Mouse (Mus musculus) cortical plate, adult 2 months (tissue): ENCODE data around the gene Tmem252. TPM values are rescaled to one million over a fixed set of nuclear protein-coding genes. Genes with fewer than 3 reads are reported as not detected.

Experiments
- H3K27ac ChIP-seq: fragments of 200-500 bp; 2 replicates; pipeline ENCODE4 v1.5.1; 2012; ENCODE audit warnings: low read length, control low read depth, inconsistent platforms; ENCODE audit not compliant: insufficient read depth
- H3K4me1 ChIP-seq: fragments of 200-500 bp; 2 replicates; pipeline ENCODE4 v1.6.1; 2011; ENCODE audit warnings: low read length; ENCODE audit not compliant: control insufficient read depth, insufficient read depth
- H3K4me3 ChIP-seq: fragments of 200-500 bp; 2 replicates; pipeline ENCODE4 v1.5.1; 2011; ENCODE audit warnings: mild to moderate bottlenecking, low read length, control low read depth; ENCODE audit not compliant: insufficient read depth
- CTCF ChIP-seq: fragments of 200-500 bp; IDR thresholded peaks from 2 replicates; pipeline ENCODE4 v1.5.1; 2011; ENCODE audit warnings: mild to moderate bottlenecking, control low read depth, low read length; ENCODE audit not compliant: insufficient read depth; ENCODE audit errors: extremely low read depth
- POLR2A ChIP-seq: fragments of 200-500 bp; IDR thresholded peaks from 2 replicates; pipeline ENCODE4 v1.6.1; 2011; ENCODE audit warnings: mild to moderate bottlenecking, low read length, control low read depth; ENCODE audit not compliant: insufficient read depth; ENCODE audit errors: extremely low read depth
- polyA plus RNA-seq: library from polyadenylated mRNA; depleted of rRNA; stranded (reverse); fragments of >200 nt; gene quantifications from 2 replicates; pipeline ENCODE4 v1.2.3, GENCODE M21; 2012

Tmem252 gene
- polyA plus RNA-seq, 1 experiment = 0.48 TPM

- no peak for TF ChIP-seq CTCF
- no peak for TF ChIP-seq POLR2A
- H3K4me3 ChIP-seq = no peak overlapping the region
- no peak overlapping the region for H3K27ac ChIP-seq
- peaks cover 2% of the 10 kb centered on the region; the same call in 1 of the 2 replicates for H3K4me1 ChIP-seq
Observed at GRCm38 (mm10) chr19:24651595-24651994, 22.2 kb upstream of the Tmem252 start.

GRCm38 (mm10) chr19:24652342-24653019, 21.3 kb upstream of the Tmem252 start:
- H3K4me1 ChIP-seq = peaks cover 4% of the 10 kb centered on the region; the same call in 1 of the 2 replicates
- H3K4me3 ChIP-seq = no peak overlapping the region
- no peak overlapping the region for H3K27ac ChIP-seq
- TF ChIP-seq POLR2A = no peak
- no peak for TF ChIP-seq CTCF

- no peak overlapping the region for H3K27ac ChIP-seq
- TF ChIP-seq POLR2A (no peak), CTCF (no peak)
Observed at GRCm38 (mm10) chr19:24653230-24653799, 20.5 kb upstream of the Tmem252 start.

GRCm38 (mm10) chr19:24656981-24657380, 16.8 kb upstream of the Tmem252 start:
- no peak for TF ChIP-seq POLR2A
- TF ChIP-seq CTCF = no peak
- Histone ChIP-seq H3K27ac (no peak overlapping the region), H3K4me3 (no peak overlapping the region)

More at GRCm38 (mm10) chr19:24653230-24653799, 20.5 kb upstream of the Tmem252 start:
- Histone ChIP-seq H3K4me1 (peaks cover 4% of the 10 kb centered on the region; the same call in 1 of the 2 replicates), H3K4me3 (no peak overlapping the region)

GRCm38 (mm10) chr19:24662346-24662745, 11.5 kb upstream of the Tmem252 start:
- Histone ChIP-seq H3K4me1 (no peaks in the 10 kb centered on the region), H3K27ac (no peak overlapping the region), H3K4me3 (no peak overlapping the region)
- TF ChIP-seq POLR2A (no peak), CTCF (no peak)

More at GRCm38 (mm10) chr19:24656981-24657380, 16.8 kb upstream of the Tmem252 start:
- H3K4me1 ChIP-seq = peaks cover 4% of the 10 kb centered on the region; the same call in 1 of the 2 replicates

GRCm38 (mm10) chr19:24665771-24666170, 8.0 kb upstream of the Tmem252 start:
- H3K27ac ChIP-seq = no peak overlapping the region
- no peak overlapping the region for H3K4me3 ChIP-seq

GRCm38 (mm10) chr19:24667527-24667926, 6.3 kb upstream of the Tmem252 start:
- H3K4me3 ChIP-seq = no peak overlapping the region
- TF ChIP-seq POLR2A = no peak
- TF ChIP-seq CTCF = no peak
- no peak overlapping the region for H3K27ac ChIP-seq
- no peaks in the 10 kb centered on the region for H3K4me1 ChIP-seq

More at GRCm38 (mm10) chr19:24665771-24666170, 8.0 kb upstream of the Tmem252 start:
- no peaks in the 10 kb centered on the region for H3K4me1 ChIP-seq
- TF ChIP-seq POLR2A (no peak), CTCF (no peak)

GRCm38 (mm10) chr19:24671571-24671970, 2.2 kb upstream of the Tmem252 start:
- H3K4me3 ChIP-seq = no peak overlapping the region
- no peak overlapping the region for H3K27ac ChIP-seq
- no peak for TF ChIP-seq CTCF
- no peak for TF ChIP-seq POLR2A
- no peaks in the 10 kb centered on the region for H3K4me1 ChIP-seq

GRCm38 (mm10) chr19:24672366-24672960, 1.3 kb upstream of the Tmem252 start:
- Histone ChIP-seq H3K27ac (no peak overlapping the region), H3K4me3 (no peak overlapping the region), H3K4me1 (peaks cover 3% of the 10 kb centered on the region; the same call in 1 of the 2 replicates)
- TF ChIP-seq POLR2A (no peak), CTCF (no peak)

GRCm38 (mm10) chr19:24673331-24673730, 477 bp upstream of the Tmem252 start:
- Histone ChIP-seq H3K4me3 (no peak overlapping the region), H3K4me1 (peaks cover 5% of the 10 kb centered on the region), H3K27ac (no peak overlapping the region)
- no peak for TF ChIP-seq CTCF
- no peak for TF ChIP-seq POLR2A
